9 mouse cellular contexts compared by ENCODE assay signal in genomic region chr11:53518759-53519158, GRCm38 (mm10). TPM values are rescaled to one million over a fixed set of nuclear protein-coding genes. Genes with fewer than 3 reads are reported as not detected.
DNase-seq lines count a peak whose midpoint lies in the region; ATAC-seq and TF ChIP-seq lines count a peak whose summit lies in the region.
"Had no signal": no experiment of that assay in that cellular context is flagged by ENCODE, and none has a peak within 500 bp of the region (broad histone marks: within the 10 kb centered on the region; RNA-seq: fewer than 3 reads in every experiment).

No protein-coding gene starts in this region.

- H3K36me3 ChIP-seq in megakaryocyte, embryonic 14.5 days (replicated peaks; ENCODE audit: low read length), result peaks cover 23% of the 10 kb centered on the region
- H3K36me3 ChIP-seq in hindbrain, embryonic 15.5 days, result no peaks in the 10 kb centered on the region

- WGBS in cerebellum, adult 2 months, result 63% methylated on average over 5 of the region's 5 CpGs
- 52% methylated on average over 5 of the region's 5 CpGs for WGBS in hindbrain, embryonic 15.5 days

- peak overlapping the region; percentile 89; the same call in 1 of the 2 replicates for H3K27ac ChIP-seq in cerebellum, adult 2 months (ENCODE audit: insufficient read depth, low read length)
- H3K27ac ChIP-seq in hindbrain, embryonic 15.5 days (replicated peaks), result no peak overlapping the region

- no peak for TF ChIP-seq POLR2A in cerebellum, adult 2 months (IDR thresholded peaks at IDR 0.05; ENCODE audit: borderline replicate concordance, insufficient read depth, low read length)

- no peaks in the 10 kb centered on the region for H3K27me3 ChIP-seq in cerebellum, adult 2 months (ENCODE audit: control insufficient read depth, insufficient read depth, low read length)
- H3K27me3 ChIP-seq in megakaryocyte, embryonic 14.5 days (replicated peaks), result no peaks in the 10 kb centered on the region
- H3K27me3 ChIP-seq in hindbrain, embryonic 15.5 days, result peaks cover 14% of the 10 kb centered on the region; the same call in 1 of the 2 replicates

- TF ChIP-seq CTCF in cerebellum, adult 2 months (IDR thresholded peaks at IDR 0.05; ENCODE audit: borderline replicate concordance, insufficient read depth, low read depth, low read length), result no peak

- peaks cover 10% of the 10 kb centered on the region for H3K4me1 ChIP-seq in cerebellum, adult 2 months (ENCODE audit: control insufficient read depth, insufficient read depth, low read length)
- peaks cover 77% of the 10 kb centered on the region for H3K4me1 ChIP-seq in megakaryocyte, embryonic 14.5 days
- peaks cover 44% of the 10 kb centered on the region for H3K4me1 ChIP-seq in hindbrain, embryonic 15.5 days (replicated peaks)

- H3K9ac ChIP-seq in hindbrain, embryonic 15.5 days, result no peak overlapping the region

- H3K4me2 ChIP-seq in hindbrain, embryonic 15.5 days, result peak overlapping the region; percentile 94; the same call in 1 of the 2 replicates

- no peak for DNase-seq in cerebellum, adult 2 months
- no peak for DNase-seq in cerebellum, postnatal 14 days
- DNase-seq in naive thymus-derived CD4-positive, alpha-beta T cell, adult 2 months (ENCODE audit: low read depth), result peak; percentile 28
- DNase-seq in frontal cortex, postnatal 36 days (ENCODE audit: low spot score in 2 of 2), result no peak
- no peak for DNase-seq in kidney, postnatal 10 days

- no peak for ATAC-seq in megakaryocyte, adult 5-6 weeks (ENCODE audit: poor library complexity, severe bottlenecking)
- ATAC-seq in hindbrain, embryonic 15.5 days (ENCODE audit: low FRiP score, low read depth), result no peak

- H3K4me3 ChIP-seq in cerebellum, adult 2 months (replicated peaks; ENCODE audit: insufficient read depth, low read depth, low read length), result peak overlapping the region; percentile 78
- H3K4me3 ChIP-seq in megakaryocyte, embryonic 14.5 days (replicated peaks), result peak overlapping the region; percentile 94
- peak overlapping the region; percentile 92; the same call in 1 of the 2 replicates for H3K4me3 ChIP-seq in hindbrain, embryonic 15.5 days

- no peaks in the 10 kb centered on the region for H3K9me3 ChIP-seq in megakaryocyte, embryonic 14.5 days
- H3K9me3 ChIP-seq in hindbrain, embryonic 15.5 days, result no peaks in the 10 kb centered on the region

RNA-seq across cellular contexts. Expression of gene Sept8, which starts 0.3 kb away (rescaled TPM):
- 318 and 354 TPM in 2 replicates for polyA plus RNA-seq in cerebellum, adult 2 months (2012; rRNA removed)
- 13.7 and 26.6 TPM in 2 replicates for polyA plus RNA-seq in megakaryocyte, embryonic 14.5 days (2012; ENCODE audit: insufficient read depth, low replicate concordance)
- 9.0 and 9.5 TPM in 2 replicates for total RNA-seq in megakaryocyte, adult 5-6 weeks (2015)
- total RNA-seq in megakaryocyte, adult 5-6 weeks (2017), result 6.1 and 10.1 TPM in 2 replicates
- 18.6 and 20.7 TPM in 2 replicates for polyA plus RNA-seq in hindbrain, embryonic 15.5 days (2015; fragmentation: Nextera tagmentation; extraction: Ambion mirVana)

RNA-seq across cellular contexts. Expression of gene Sowaha, which starts 38.7 kb away (rescaled TPM):
- polyA plus RNA-seq in cerebellum, adult 2 months (2012; rRNA removed), result 23.1 and 27.1 TPM in 2 replicates
- polyA plus RNA-seq in megakaryocyte, embryonic 14.5 days (2012; ENCODE audit: insufficient read depth, low replicate concordance), result not detected in 2 replicates
- not detected in 2 replicates for total RNA-seq in megakaryocyte, adult 5-6 weeks (2015)
- total RNA-seq in megakaryocyte, adult 5-6 weeks (2017), result not detected in 2 replicates
- polyA plus RNA-seq in hindbrain, embryonic 15.5 days (2015; fragmentation: Nextera tagmentation; extraction: Ambion mirVana), result 1.3 and 1.6 TPM in 2 replicates

RNA-seq across cellular contexts. Expression of gene Gm9945, which starts 38.8 kb away (rescaled TPM):
- 0.65 and 1.6 TPM in 2 replicates for polyA plus RNA-seq in cerebellum, adult 2 months (2012; rRNA removed)
- not detected in 2 replicates for polyA plus RNA-seq in megakaryocyte, embryonic 14.5 days (2012; ENCODE audit: insufficient read depth, low replicate concordance)
- total RNA-seq in megakaryocyte, adult 5-6 weeks (2015), result not detected in 2 replicates
- total RNA-seq in megakaryocyte, adult 5-6 weeks (2017), result not detected in 2 replicates
- polyA plus RNA-seq in hindbrain, embryonic 15.5 days (2015; fragmentation: Nextera tagmentation; extraction: Ambion mirVana), result 0.38 TPM in 1 of 2 replicates, not detected in the other
- total RNA-seq: adrenal gland, adult 2 months had no signal
- polyA plus RNA-seq: adrenal gland, adult 2 months had no signal

RNA-seq across cellular contexts. Expression of gene Kif3a, which starts 48.4 kb away (rescaled TPM):
- 91.1 and 93.2 TPM in 2 replicates for polyA plus RNA-seq in cerebellum, adult 2 months (2012; rRNA removed)
- polyA plus RNA-seq in megakaryocyte, embryonic 14.5 days (2012; ENCODE audit: insufficient read depth, low replicate concordance), result 1.6 and 5.8 TPM in 2 replicates
- 2.5 and 4.1 TPM in 2 replicates for total RNA-seq in megakaryocyte, adult 5-6 weeks (2015)
- total RNA-seq in megakaryocyte, adult 5-6 weeks (2017), result 3.3 and 5.0 TPM in 2 replicates
- 318 and 324 TPM in 2 replicates for polyA plus RNA-seq in hindbrain, embryonic 15.5 days (2015; fragmentation: Nextera tagmentation; extraction: Ambion mirVana)

RNA-seq across cellular contexts. Expression of gene Gm9837, which starts 48.5 kb away (rescaled TPM):
- polyA plus RNA-seq in cerebellum, adult 2 months (2012; rRNA removed), result not detected in 2 replicates
- polyA plus RNA-seq in megakaryocyte, embryonic 14.5 days (2012; ENCODE audit: insufficient read depth, low replicate concordance), result not detected in 2 replicates
- not detected in 2 replicates for total RNA-seq in megakaryocyte, adult 5-6 weeks (2015)
- not detected in 2 replicates for total RNA-seq in megakaryocyte, adult 5-6 weeks (2017)
- not detected in 2 replicates for polyA plus RNA-seq in hindbrain, embryonic 15.5 days (2015; fragmentation: Nextera tagmentation; extraction: Ambion mirVana)
- total RNA-seq: adrenal gland, adult 2 months had no signal
- polyA plus RNA-seq: adrenal gland, adult 2 months had no signal

Comparison
In these comparisons a context has a peak if more than half of its experiments do, and no peak if none do; other contexts are left out.
1. RNA of gene Sept8, which starts 0.3 kb away (polyA plus RNA-seq): 318 to 354 TPM in cerebellum, adult 2 months; 13.7 to 26.6 TPM in megakaryocyte, embryonic 14.5 days and 18.6 to 20.7 TPM in hindbrain, embryonic 15.5 days; every median in the first group is over 10 times any median in the second.
2. Peak in every context shown above with its lines, with median percentiles within 50 percentile points of each other: H3K4me3 ChIP-seq.